Mouse (Mus musculus): ENCODE measurements around the gene Mroh8.
"Not testable (repeated sequence)": the region's sequence is repeated elsewhere in the genome, so short reads cannot be mapped to it uniquely, and the experiment has no call there.

Mroh8 gene

DNA sequence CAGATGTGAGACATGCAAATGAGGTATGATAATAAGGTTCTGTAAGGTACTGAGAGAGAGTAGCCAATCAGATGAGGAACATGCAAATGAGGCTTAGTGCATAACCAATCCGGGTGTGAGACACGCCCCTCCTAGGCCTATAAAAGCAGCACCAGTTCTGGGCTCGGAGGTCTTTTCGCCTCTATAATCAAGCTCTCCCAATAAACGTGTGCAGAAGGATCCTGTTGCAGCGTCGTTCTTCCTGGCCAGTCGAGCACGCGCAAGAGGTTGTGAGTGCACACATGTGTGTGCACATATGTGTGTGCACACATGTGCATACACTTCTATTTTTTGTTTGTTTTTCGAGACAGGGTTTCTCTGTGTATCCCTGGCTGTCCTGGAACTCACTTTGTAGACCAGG, 80.9 kb downstream of the Mroh8 start:
- not testable (repeated sequence) for DNase-seq (ENCODE audit: low spot score in 2 of 2)

DNA sequence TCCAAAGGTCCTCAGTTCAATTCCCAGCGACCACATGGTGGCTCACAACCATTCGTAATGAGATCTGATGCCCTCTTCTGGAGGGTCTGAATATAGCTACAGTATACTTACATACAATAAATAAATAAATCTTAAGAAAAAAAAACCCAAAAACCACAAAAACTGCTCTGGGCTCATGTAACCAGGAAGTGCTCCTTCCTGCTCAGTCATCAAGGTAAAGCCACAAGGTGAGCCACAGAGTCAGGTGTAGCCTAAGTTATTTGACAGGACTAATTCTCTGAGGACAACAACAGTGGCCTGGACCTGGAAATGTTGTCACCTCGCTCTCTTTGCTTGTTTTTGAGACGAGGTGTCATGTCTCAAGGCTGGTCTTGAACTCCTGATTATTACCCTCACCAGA, 88.7 kb downstream of the Mroh8 start:
- DNase-seq (ENCODE audit: low spot score in 2 of 2) = no peak

DNA sequence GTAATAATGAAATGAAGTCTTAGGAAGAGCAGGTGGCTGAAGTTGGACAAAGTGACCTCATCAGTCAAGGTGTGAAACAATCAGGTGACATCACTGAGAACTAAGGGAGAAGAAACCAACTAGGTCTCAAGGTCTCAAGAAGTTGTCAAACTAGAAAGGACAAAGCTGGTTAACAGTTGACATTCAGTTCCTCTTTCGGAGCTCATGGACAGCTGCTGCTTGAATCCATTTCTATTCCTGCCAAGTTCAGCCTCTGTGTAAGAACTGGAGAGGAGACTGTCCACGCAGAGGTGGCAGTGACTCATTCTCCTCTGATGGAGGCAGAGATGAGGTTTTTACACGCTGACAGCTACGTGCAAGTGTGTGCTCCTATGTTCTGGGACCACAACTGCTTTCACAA, 92.1 kb downstream of the Mroh8 start:
- DNase-seq (ENCODE audit: low spot score in 2 of 2) = no peak

DNA sequence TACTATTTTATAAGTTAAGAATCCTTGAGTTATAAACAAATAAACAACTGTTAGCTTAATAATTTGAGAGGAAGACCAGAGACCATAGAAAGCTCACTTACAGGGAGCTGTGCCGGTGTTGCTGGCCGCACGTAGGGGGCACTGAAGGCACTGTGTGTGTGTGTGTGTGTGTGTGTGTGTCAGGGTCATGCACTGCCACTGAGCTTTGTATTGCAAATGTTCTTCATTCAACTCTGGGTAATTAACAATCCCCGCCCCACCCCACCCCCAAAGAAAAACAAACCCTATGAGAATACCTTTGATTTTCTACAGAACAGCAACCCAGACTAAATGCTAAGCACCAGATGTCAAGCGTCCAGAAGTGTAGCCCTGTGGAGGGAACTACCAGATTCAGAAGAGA, 92.8 kb downstream of the Mroh8 start:
- DNase-seq (ENCODE audit: low spot score in 2 of 2) = no peak

DNA sequence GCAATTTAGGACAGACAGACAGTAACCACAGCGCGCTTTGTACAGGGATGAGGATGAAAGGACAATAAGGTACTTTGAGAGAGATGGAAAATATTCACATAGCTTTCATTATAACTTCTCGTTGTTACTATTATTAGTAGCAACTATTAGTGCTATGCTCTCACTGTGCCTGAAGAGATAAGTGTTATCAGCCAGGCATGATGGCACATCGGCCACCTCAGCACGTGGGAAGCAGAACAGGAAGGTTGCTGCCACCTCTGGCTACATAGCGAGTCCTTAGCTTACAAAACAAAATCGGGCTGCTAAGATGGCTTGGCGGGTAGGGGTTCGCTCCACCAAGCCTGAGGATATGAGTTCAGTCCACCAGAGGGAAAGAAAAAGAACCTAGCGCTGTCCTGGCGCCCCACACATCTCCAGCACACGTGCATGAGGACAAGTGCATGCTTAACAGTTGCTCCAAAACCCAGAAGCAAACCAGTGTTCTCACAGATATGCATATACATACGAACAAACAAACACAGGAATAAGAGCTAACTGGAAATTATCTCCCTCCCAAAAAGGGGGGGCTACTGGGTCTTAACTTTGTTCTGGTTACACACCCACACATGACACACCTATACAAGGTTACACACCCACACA, 94.2 kb downstream of the Mroh8 start:
- DNase-seq (ENCODE audit: low spot score in 2 of 2) = no peak

DNA sequence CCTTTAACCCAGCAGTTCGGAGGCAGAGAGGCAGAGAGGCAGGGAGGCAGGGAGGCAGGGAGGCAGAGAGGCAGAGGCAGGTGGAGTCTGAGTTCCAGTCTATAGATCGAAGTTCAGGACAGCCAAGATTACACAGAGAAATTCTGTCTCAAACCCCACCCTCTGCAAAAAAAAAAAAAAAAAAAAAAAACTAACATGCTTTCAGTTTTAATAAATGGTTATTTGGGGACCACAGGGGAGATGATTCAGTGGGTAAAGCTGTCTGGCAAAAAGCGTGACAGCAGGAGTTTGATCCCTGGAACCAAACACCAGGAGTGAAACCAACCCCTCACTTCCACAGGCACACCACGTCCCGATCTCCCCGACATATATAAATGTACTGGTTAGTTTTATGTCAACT, 101.2 kb downstream of the Mroh8 start:
- no peak for DNase-seq (ENCODE audit: low spot score in 2 of 2)

DNA sequence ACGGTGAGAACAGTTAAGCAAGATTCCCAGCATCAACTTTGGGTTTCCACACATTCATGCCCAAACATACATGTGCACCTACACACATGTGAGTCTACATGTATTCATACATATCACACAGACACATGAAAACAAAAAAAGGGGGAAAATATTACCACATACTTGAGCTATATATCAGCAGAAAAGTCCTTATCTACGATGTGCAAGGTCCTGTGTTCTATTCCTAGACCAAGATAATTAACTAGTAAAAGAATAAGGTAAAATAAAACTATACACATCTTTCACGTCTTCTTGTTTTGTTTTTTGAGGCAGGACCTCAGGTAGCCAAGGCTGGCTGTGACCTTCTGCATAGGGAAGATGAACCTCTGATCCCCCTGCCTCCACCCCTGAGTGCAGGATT, 103.1 kb downstream of the Mroh8 start:
- no peak for DNase-seq (ENCODE audit: low spot score in 2 of 2)

DNA sequence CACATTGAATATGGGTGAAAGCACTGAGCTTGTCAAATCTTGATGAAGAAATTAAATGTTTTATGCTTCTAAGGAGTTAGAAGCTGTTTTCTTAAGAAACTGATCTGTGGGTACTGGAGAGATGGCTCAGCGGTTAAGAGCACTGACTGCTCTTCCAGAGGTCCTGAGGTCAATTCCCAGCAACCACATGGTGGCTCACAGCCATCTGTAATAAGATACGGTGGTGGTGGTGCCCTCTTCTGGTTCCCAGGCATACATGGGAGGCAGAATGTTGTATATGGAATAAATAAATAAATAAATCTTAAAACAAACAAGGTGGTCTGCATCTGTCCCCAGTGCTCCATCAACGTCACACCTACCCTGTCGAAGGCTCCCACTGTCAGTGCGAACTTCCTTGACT, 104.9 kb downstream of the Mroh8 start:
- no peak for DNase-seq (ENCODE audit: low spot score in 2 of 2)

DNA sequence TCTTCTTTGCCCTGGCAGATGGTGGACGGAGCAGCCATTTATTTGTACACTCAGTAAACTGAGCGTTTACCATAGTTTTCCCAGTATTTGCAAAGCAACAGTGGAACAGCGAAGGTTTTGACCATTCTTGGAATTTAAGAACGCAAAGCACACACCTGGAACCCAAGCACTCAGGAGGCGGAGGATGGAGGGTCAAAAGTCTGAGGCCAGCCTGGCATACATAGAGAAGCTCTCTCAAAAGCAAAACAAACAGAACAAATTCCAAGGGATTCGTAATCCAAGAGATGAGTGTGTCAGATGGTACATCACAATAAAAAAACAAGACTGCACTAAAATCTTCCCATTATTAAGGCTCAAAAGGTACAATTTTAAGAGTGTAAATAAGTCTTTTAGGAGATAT, 105.8 kb downstream of the Mroh8 start:
- DNase-seq (ENCODE audit: low spot score in 2 of 2) = no peak

DNA sequence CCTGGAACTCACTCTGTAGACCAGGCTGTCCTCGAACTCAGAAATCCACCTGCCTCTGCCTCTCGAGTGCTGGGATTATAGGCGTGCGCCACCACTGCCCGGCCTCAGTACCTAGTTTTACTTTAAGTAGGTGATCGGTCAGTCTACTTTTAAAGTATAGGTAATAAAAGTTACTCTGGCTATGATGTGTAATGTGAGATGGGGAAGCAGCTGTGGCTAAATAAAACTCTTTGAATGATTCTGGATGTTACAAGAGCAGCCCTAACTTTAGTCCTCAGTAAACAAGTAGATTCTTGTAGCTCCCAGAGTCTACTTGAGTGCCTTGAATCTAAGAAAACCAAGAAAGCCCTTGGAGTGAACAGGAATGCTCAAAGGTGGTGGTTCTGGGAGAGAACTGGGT, 106.4 kb downstream of the Mroh8 start:
- no peak for DNase-seq (ENCODE audit: low spot score in 2 of 2)

DNA sequence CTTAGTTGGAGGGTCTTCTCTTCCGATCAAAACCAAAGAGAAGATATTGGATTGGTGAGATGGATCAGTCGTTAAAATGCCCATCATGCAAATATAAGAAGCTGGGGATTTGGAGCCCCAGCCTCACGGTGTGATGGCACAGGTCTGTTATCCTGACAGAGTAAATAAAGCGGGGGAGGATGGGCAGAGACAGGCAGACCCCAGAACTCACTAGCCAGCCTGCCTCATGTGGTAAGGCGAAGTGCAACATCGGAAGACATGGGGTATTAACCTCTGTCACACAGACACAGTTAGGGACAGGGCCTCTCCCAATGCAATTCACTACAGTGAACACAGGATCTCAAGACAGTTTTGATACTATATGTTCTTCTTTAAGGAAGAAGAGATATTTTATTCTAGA, 108.7 kb downstream of the Mroh8 start:
- DNase-seq (ENCODE audit: low spot score in 2 of 2) = no peak

DNA sequence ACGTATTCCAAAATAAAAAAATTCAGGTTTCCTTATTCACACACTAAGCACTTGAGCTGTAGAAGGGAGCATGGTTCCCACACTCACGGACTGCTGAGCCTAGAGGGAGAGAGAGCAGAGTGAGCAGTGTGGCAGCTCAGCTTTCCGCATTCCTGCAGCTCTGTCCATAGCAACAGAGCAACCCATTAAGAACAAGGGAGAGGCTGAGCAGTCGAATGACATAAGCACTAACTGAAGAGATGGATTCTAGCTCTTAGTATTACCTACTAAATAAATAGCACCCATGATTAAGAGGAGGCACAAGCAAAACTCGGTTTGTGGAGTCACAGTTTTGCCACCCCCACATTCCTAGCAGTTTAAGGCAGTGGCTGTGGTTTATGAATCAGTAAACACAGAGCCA, 109.2 kb downstream of the Mroh8 start:
- DNase-seq (ENCODE audit: low spot score in 2 of 2) = no peak

DNA sequence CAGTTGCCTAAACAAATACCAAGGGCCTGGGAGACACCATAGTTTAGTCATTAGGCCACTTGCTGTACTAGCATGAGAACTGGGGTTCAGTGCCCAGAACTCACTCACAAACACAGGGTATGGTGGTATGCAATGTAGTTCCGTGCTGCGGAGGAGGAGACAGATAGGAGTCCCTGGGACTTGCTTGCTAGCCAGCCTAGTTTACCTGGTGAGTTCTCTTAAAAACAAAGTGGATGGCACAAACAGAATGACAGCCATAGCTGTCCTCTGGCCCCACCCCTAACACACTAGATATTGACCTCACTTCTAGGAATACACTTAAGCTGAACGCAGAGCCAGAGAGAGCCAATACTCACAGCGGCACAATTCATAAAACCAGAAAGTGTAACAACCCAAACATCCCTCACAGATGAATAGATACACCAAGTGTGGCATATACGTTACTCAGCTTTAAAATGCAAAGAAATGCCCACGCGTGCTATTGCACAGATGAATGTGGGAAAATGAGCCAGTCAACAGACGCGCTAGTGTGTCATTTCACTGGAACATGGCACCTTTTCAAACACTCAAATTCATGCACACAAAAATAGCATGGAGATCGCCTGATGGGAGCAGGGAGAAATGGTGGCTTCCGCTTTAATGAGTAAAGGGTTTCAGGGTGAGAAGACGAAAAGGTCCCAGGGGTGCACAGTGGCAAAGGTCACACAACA, 112.8 kb downstream of the Mroh8 start:
- no peak for DNase-seq (ENCODE audit: low spot score in 2 of 2)

DNA sequence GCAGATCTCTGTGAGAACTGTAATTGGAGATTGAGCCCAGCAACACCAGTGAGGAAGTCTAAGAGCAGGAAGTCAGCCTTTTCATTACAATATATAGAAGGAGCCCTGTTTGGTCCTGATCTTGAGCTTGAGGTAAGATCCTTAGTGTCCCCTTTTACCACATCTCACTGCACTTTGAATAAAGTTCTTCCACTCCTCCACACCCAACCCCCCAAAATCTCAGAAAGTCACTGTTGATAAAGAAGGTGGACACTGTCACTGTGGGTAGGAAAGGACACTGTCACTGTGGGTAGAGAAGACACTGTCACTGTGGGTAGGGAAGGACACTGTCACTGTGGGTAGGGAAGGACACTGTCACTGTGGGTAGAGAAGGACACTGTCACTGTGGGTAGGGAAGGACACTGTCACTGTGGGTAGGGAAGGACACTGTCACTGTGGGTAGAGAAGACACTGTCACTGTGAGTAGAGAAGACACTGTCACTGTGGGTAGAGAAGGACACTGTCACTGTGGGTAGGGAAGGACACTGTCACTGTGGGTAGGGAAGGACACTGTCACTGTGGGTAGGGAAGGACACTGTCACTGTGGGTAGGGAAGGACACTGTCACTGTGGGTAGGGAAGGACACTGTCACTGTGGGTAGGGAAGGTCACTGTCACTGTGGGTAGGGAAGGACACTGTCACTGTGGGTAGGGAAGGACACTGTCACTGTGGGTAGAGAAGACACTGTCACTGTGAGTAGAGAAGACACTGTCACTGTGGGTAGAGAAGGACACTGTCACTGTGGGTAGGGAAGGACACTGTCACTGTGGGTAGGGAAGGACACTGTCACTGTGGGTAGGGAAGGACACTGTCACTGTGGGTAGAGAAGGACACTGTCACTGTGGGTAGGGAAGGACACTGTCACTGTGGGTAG, 113.8 kb downstream of the Mroh8 start:
- DNase-seq (ENCODE audit: low spot score in 2 of 2) = not testable (repeated sequence)

DNA sequence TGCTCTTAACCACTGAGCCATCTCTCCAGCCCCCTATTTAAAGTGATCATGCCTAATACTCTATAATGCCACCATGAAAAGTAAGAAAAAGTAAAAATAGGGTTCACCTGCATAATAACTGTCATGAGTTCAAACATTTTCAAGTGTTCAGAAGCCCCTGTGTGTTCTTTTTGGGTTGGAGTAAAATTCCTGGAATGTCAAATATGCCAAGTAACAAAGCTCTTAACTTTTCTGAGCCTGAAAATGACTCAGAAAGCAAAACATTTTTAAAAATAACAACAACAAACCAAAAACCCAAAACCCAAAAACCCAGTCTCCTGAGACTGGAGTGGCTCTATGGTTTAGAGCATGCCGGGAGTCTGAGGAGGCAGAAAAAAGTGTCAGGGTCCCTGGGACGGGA, 115.2 kb downstream of the Mroh8 start:
- DNase-seq (ENCODE audit: low spot score in 2 of 2) = no peak

Measured in spleen, postnatal 14 days (tissue).